Mouse (Mus musculus) central nervous system, embryonic 14 days (tissue): ENCODE data around the gene Olfr338. TPM values are rescaled to one million over a fixed set of nuclear protein-coding genes. Genes with fewer than 3 reads are reported as not detected.

Experiments used
- polyA plus RNA-seq: library from polyadenylated mRNA; depleted of rRNA; stranded (reverse); fragments of >200 nt; gene quantifications from 2 replicates; pipeline ENCODE4 v1.2.3, GENCODE M21; 2012; rRNA removed

Gene Olfr338
- polyA plus RNA-seq: not detected in 2 replicates

GRCm38 (mm10) chr2:36373219-36373618 lies at the start of gene Olfr338:
TSS of gene Olfr338 (plus strand) at chr2:36373519.

DNA sequence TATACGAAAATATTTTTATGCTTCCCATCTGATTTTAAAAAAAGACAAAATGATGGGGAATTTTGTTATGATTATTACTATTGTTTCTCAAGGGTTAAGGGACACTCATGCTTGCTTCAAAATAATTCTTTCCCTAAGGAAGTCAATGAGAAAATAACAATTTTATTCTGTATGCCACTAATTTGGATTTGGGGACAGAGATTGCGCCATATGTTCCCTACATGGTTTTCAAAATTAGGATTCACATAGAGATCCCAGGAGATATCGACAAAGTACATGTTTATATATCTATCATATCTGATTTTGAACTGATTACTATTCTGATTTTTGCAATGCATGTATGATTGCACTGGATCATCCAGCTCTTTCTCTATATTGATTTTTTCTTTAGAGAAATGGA lies 45.3 kb downstream of the Olfr338 start, which contains the start of gene Olfr339:
Gene Olfr339, plus strand, starts transcription at position 301 of the 400 bp plus-strand sequence.

Other genes with a start within 250 kb of the Olfr338 start
- gene Mrrf, start 237.1 kb upstream of the Olfr338 start, polyA plus RNA-seq: 25.0 and 28.1 TPM in 2 replicates
- 71.9 and 76.5 TPM in 2 replicates for gene Rbm18, start 236.7 kb upstream of the Olfr338 start, polyA plus RNA-seq
- gene Ptgs1, start 143.1 kb upstream of the Olfr338 start, polyA plus RNA-seq: 2.5 and 4.7 TPM in 2 replicates
- not detected in 2 replicates for gene Olfr339, start 45.4 kb downstream of the Olfr338 start, polyA plus RNA-seq
- gene Olfr340, start 79.1 kb downstream of the Olfr338 start, polyA plus RNA-seq: not detected in 2 replicates
- not detected in 2 replicates for gene Olfr341, start 108.9 kb downstream of the Olfr338 start, polyA plus RNA-seq
- gene Olfr342, start 151.5 kb downstream of the Olfr338 start, polyA plus RNA-seq: not detected in 2 replicates
- gene Olfr344, start 193.1 kb downstream of the Olfr338 start, polyA plus RNA-seq: 0.01 TPM in 1 of 2 replicates, not detected in the other